Mouse (Mus musculus): Measurements from ENCODE around the gene Pdk2. TPM values are rescaled to one million over a fixed set of nuclear protein-coding genes. Genes with fewer than 3 reads are reported as not detected.

The Pdk2 gene
- polyA plus RNA-seq, 1 experiment from 2014 or later = 29.6 TPM

DNA sequence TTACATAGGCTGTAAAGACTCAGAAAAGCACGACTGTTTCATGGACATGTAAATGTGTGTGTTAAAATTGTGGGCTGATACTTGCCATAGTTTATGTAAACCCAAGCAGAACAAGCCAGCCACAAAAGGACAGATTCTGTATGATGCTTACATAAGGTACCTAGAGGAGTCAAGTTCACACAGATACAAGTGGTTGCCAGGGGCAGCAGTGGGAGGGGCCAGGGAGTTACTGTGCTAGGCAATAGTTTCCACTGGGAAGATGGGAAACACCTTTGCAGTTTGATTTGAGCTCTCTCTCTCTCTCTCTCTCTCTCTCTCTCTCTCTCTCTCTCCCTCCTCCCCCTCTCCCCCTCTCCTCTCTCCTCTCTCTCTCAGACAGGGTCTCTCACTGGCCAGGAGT, 56.0 kb downstream of the Pdk2 start:
- peak overlapping the region; percentile 30; the same call in 1 of the 2 replicates for H3K27ac ChIP-seq (ENCODE audit: low read depth)
- ATAC-seq (replicated peaks; ENCODE audit: low FRiP score, low TSS enrichment, low read depth) (no peak), DNase-seq (ENCODE audit: low spot score) (no peak)
- no peaks in the 10 kb centered on the region for H3K9me3 ChIP-seq (ENCODE audit: control insufficient read depth, low read length)
- H3K4me1 ChIP-seq (replicated peaks; ENCODE audit: control insufficient read depth, insufficient read depth, low read length) = peaks cover 21% of the 10 kb centered on the region
- 19% methylated on average over 1 of the region's 1 CpGs for WGBS
- no peak overlapping the region for H3K4me3 ChIP-seq (ENCODE audit: low read depth, low read length)
- H3K9ac ChIP-seq (ENCODE audit: low read length) = no peak overlapping the region
- H3K27me3 ChIP-seq (replicated peaks; ENCODE audit: control insufficient read depth, insufficient read depth, low read length) = no peaks in the 10 kb centered on the region
- no peak overlapping the region for H3K4me2 ChIP-seq (ENCODE audit: low read length)
- H3K36me3 ChIP-seq (ENCODE audit: control insufficient read depth, insufficient read depth, low read length) = no peaks in the 10 kb centered on the region

DNA sequence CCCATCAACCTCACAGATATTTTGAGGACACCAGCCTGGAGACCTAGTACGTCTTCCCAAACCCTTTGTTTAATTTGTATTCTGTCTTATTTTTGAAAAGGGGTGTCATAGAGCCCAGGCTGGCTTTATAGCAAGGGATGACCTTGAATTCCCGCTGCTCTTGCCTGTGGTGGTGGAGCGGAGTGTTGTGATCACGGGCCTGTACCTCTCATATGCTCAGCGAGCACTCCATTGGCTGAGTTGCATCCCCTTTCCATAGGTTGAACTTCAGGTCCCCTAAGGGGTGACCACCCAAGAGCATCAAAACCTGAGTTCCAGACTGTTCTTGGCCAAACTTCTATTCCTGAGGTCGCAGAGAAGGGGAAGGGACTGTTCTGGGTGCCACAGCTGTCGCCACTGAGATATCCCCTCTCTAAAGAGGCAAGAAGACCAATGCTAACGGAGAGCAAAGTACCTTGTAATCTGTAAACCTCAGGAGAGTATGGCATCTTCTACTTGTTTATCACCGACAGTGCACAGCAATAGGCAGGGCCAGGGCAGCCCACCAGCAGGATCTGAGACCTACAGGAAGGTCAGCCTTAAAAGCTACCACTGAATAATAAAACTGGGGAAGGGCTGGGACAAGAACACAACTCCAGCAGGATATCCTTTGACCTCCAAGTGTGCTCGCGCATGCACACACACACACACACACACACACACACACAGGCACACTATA, 61.5 kb downstream of the Pdk2 start:
- peak overlapping the region; percentile 52 for H3K4me2 ChIP-seq (ENCODE audit: low read length)
- ATAC-seq (replicated peaks; ENCODE audit: low FRiP score, low TSS enrichment, low read depth) = 0 out of 2 replicates have a peak, but pooled peaks have one; percentile 11
- 75% methylated on average over 11 of the region's 11 CpGs for WGBS
- no peak overlapping the region for H3K9ac ChIP-seq (ENCODE audit: low read length)
- peaks cover 4% of the 10 kb centered on the region; the same call in 1 of the 2 replicates for H3K4me1 ChIP-seq (replicated peaks; ENCODE audit: control insufficient read depth, insufficient read depth, low read length)
- 0 out of 2 replicates have a peak overlapping the region, but pooled peaks have one; percentile 22 for H3K4me3 ChIP-seq (ENCODE audit: low read depth, low read length)
- no peak overlapping the region for H3K27ac ChIP-seq (ENCODE audit: low read depth)
- H3K36me3 ChIP-seq (ENCODE audit: control insufficient read depth, insufficient read depth, low read length) = no peaks in the 10 kb centered on the region
- no peak for DNase-seq (ENCODE audit: low spot score)
- no peaks in the 10 kb centered on the region for H3K9me3 ChIP-seq (ENCODE audit: control insufficient read depth, low read length)
- no peaks in the 10 kb centered on the region for H3K27me3 ChIP-seq (replicated peaks; ENCODE audit: control insufficient read depth, insufficient read depth, low read length)

- ATAC-seq (replicated peaks; ENCODE audit: low FRiP score, low TSS enrichment, low read depth) = peak; percentile 92
- DNase-seq (ENCODE audit: low spot score) = peak; percentile 96
- WGBS = 1% methylated on average over 20 of the region's 20 CpGs
- H3K36me3 ChIP-seq (ENCODE audit: control insufficient read depth, insufficient read depth, low read length) = no peaks in the 10 kb centered on the region
- H3K27me3 ChIP-seq (replicated peaks; ENCODE audit: control insufficient read depth, insufficient read depth, low read length) = no peaks in the 10 kb centered on the region
- no peaks in the 10 kb centered on the region for H3K9me3 ChIP-seq (ENCODE audit: control insufficient read depth, low read length)
- H3K4me2 ChIP-seq (ENCODE audit: low read length) = peak overlapping the region; percentile 52
- H3K27ac ChIP-seq (ENCODE audit: low read depth) = no peak overlapping the region
- no peak overlapping the region for H3K9ac ChIP-seq (ENCODE audit: low read length)
- H3K4me3 ChIP-seq (ENCODE audit: low read depth, low read length) = peak overlapping the region; percentile 22
- peaks cover 4% of the 10 kb centered on the region; the same call in 1 of the 2 replicates for H3K4me1 ChIP-seq (replicated peaks; ENCODE audit: control insufficient read depth, insufficient read depth, low read length)
These were observed 62.2 kb downstream of the Pdk2 start for GRCm38 (mm10) chr11:94978947-94979346.

- ATAC-seq (replicated peaks; ENCODE audit: low FRiP score, low TSS enrichment, low read depth) = no peak
- H3K4me3 ChIP-seq (ENCODE audit: low read depth, low read length) = no peak overlapping the region
- DNase-seq (ENCODE audit: low spot score) = no peak
- H3K4me1 ChIP-seq (replicated peaks; ENCODE audit: control insufficient read depth, insufficient read depth, low read length) = peaks cover 4% of the 10 kb centered on the region; the same call in 1 of the 2 replicates
- H3K36me3 ChIP-seq (ENCODE audit: control insufficient read depth, insufficient read depth, low read length) = no peaks in the 10 kb centered on the region
- H3K4me2 ChIP-seq (ENCODE audit: low read length) = peak overlapping the region; percentile 52
- no peak overlapping the region for H3K9ac ChIP-seq (ENCODE audit: low read length)
- H3K27ac ChIP-seq (ENCODE audit: low read depth) = no peak overlapping the region
- H3K9me3 ChIP-seq (ENCODE audit: control insufficient read depth, low read length) = no peaks in the 10 kb centered on the region
- WGBS = 44% methylated on average over 9 of the region's 9 CpGs
- no peaks in the 10 kb centered on the region for H3K27me3 ChIP-seq (replicated peaks; ENCODE audit: control insufficient read depth, insufficient read depth, low read length)
These were observed 62.8 kb downstream of the Pdk2 start for GRCm38 (mm10) chr11:94978178-94978915.

Other genes with a start within 250 kb of the Pdk2 start
- 841 and 905 TPM in 2 replicates for gene Col1a1, start 105.1 kb downstream of the Pdk2 start, polyA plus RNA-seq (2014; fragmentation: Nextera tagmentation; extraction: Ambion mirVana)
- not detected in 2 replicates for gene Hils1, start 73.8 kb downstream of the Pdk2 start, polyA plus RNA-seq (2014; fragmentation: Nextera tagmentation; extraction: Ambion mirVana)
- gene Sgca, start 65.0 kb downstream of the Pdk2 start, polyA plus RNA-seq (2014; fragmentation: Nextera tagmentation; extraction: Ambion mirVana) = 0.22 TPM in 1 of 2 replicates, not detected in the other
- 11.9 and 12.2 TPM in 2 replicates for gene Ppp1r9b, start 50.3 kb downstream of the Pdk2 start, polyA plus RNA-seq (2014; fragmentation: Nextera tagmentation; extraction: Ambion mirVana)
- 20.3 and 22.1 TPM in 2 replicates for gene Samd14, start 31.5 kb downstream of the Pdk2 start, polyA plus RNA-seq (2014; fragmentation: Nextera tagmentation; extraction: Ambion mirVana)
- gene Itga3, start 35.4 kb upstream of the Pdk2 start, polyA plus RNA-seq (2014; fragmentation: Nextera tagmentation; extraction: Ambion mirVana) = 24.1 and 29.0 TPM in 2 replicates
- 0.72 and 0.91 TPM in 2 replicates for gene Dlx3, start 78.8 kb upstream of the Pdk2 start, polyA plus RNA-seq (2014; fragmentation: Nextera tagmentation; extraction: Ambion mirVana)
- not detected in 2 replicates for gene Dlx4, start 104.9 kb upstream of the Pdk2 start, polyA plus RNA-seq (2014; fragmentation: Nextera tagmentation; extraction: Ambion mirVana)
- 0.14 TPM in 1 of 2 replicates, not detected in the other for gene Tac4, start 220.2 kb upstream of the Pdk2 start, polyA plus RNA-seq (2014; fragmentation: Nextera tagmentation; extraction: Ambion mirVana)